24 mouse cellular contexts compared by ENCODE assay signal in genomic region chr12:36164126-36164791, GRCm38 (mm10). TPM values are rescaled to one million over a fixed set of nuclear protein-coding genes. Genes with fewer than 3 reads are reported as not detected.
DNase-seq lines count a peak whose midpoint lies in the region; ATAC-seq and TF ChIP-seq lines count a peak whose summit lies in the region.
"Had no signal": no experiment of that assay in that cellular context is flagged by ENCODE, and none has a peak within 500 bp of the region (broad histone marks: within the 10 kb centered on the region; RNA-seq: fewer than 3 reads in every experiment).

No protein-coding gene starts in this region.

- DNase-seq in heart, adult 11 months: peak; percentile 76
- DNase-seq in heart, postnatal 36 days: no peak
- peak; percentile 29 for DNase-seq in CH12.LX (ENCODE audit: extremely low read depth)
- DNase-seq in liver, embryonic 11.5 days (ENCODE audit: low spot score): no peak
- DNase-seq in kidney, adult 9 months: no peak
- no peak for DNase-seq in urinary bladder, postnatal 4 days (ENCODE audit: low spot score in 2 of 2)
- DNase-seq: adrenal gland, adult 2 months; adrenal gland, postnatal 25 days; B cell, adult 2 months; cerebellum, adult 2 months; cerebellum, postnatal 10 days; embryo, embryonic 11 days; gastrocnemius, postnatal 10 days; heart, adult 2 months; heart, postnatal 4 days had no signal

- H3K9ac ChIP-seq in CH12.LX (ENCODE audit: insufficient read depth, low read depth): no peak overlapping the region
- no peak overlapping the region for H3K9ac ChIP-seq in liver, embryonic 11.5 days (ENCODE audit: low read depth, low read length)
- no peak overlapping the region for H3K9ac ChIP-seq in liver, embryonic 15.5 days
- H3K9ac ChIP-seq in kidney, embryonic 15.5 days: no peak overlapping the region
- H3K9ac ChIP-seq: embryonic facial prominence, embryonic 15.5 days; hindbrain, embryonic 13.5 days had no signal

- intact Hi-C loops in heart, postnatal 36 days (cut with DNase I): no loop called here

- TF ChIP-seq RAD21 in CH12.LX (IDR thresholded peaks at IDR 0.05; ENCODE audit: low read depth, low read length): no peak

- H3K4me2 ChIP-seq in CH12.LX (ENCODE audit: insufficient read depth, low read depth, poor library complexity, severe bottlenecking): no peak overlapping the region
- H3K4me2 ChIP-seq in liver, embryonic 11.5 days: peak overlapping the region; percentile 16; the same call in 1 of the 2 replicates
- no peak overlapping the region for H3K4me2 ChIP-seq in liver, embryonic 15.5 days
- H3K4me2 ChIP-seq in kidney, embryonic 15.5 days: no peak overlapping the region
- H3K4me2 ChIP-seq: embryonic facial prominence, embryonic 15.5 days; heart, embryonic 11.5 days; hindbrain, embryonic 13.5 days had no signal

- TF ChIP-seq CTCF in CH12.LX (conservative IDR thresholded peaks at IDR 0.05 in 1 of 2, IDR thresholded peaks at IDR 0.05 in 1 of 2; ENCODE audit: low read depth in 2 of 2, low read length in 2 of 2): no peak

- dilution Hi-C loops in CH12.LX (cut with MboI; ENCODE audit: extremely low pct_ligation_motif_present, extremely low pct_unique_long_range_greater_than_20kb, low sequenced_read_pairs): no loop called here

- no peaks in the 10 kb centered on the region; the same call in 1 of the 2 replicates for H3K79me2 ChIP-seq in CH12.LX (replicated peaks; ENCODE audit: control insufficient read depth, extremely low read depth, insufficient read depth, poor library complexity, severe bottlenecking)

- TF ChIP-seq POLR2A in CH12.LX (IDR thresholded peaks at IDR 0.05; ENCODE audit: low read depth, low read length): no peak

- no peak overlapping the region for H3K4me3 ChIP-seq in CH12.LX (replicated peaks in 1 of 3; ENCODE audit: low read depth in 2 of 3, low read length in 2 of 3, poor library complexity in 1 of 3)
- no peak overlapping the region for H3K4me3 ChIP-seq in liver, embryonic 11.5 days (ENCODE audit: low read depth, low read length)
- no peak overlapping the region for H3K4me3 ChIP-seq in liver, embryonic 15.5 days (replicated peaks)
- H3K4me3 ChIP-seq in kidney, embryonic 15.5 days (replicated peaks): no peak overlapping the region
- H3K4me3 ChIP-seq: embryonic facial prominence, embryonic 15.5 days; erythroblast, embryonic 14.5 days; forebrain, embryonic 10.5 days; heart, adult 2 months; hindbrain, embryonic 13.5 days had no signal

- no peaks in the 10 kb centered on the region for H3K27me3 ChIP-seq in CH12.LX (replicated peaks)
- no peaks in the 10 kb centered on the region for H3K27me3 ChIP-seq in liver, embryonic 11.5 days (replicated peaks; ENCODE audit: control insufficient read depth, insufficient read depth, low read length)
- no peaks in the 10 kb centered on the region for H3K27me3 ChIP-seq in liver, embryonic 15.5 days
- no peaks in the 10 kb centered on the region for H3K27me3 ChIP-seq in kidney, embryonic 15.5 days
- H3K27me3 ChIP-seq: embryonic facial prominence, embryonic 15.5 days; hindbrain, embryonic 13.5 days had no signal

- no peak overlapping the region for H3K27ac ChIP-seq in CH12.LX (ENCODE audit: insufficient read depth, low read depth)
- peak overlapping the region; percentile 28; the same call in 1 of the 2 replicates for H3K27ac ChIP-seq in liver, embryonic 11.5 days (ENCODE audit: low read depth, low read length)
- no peak overlapping the region for H3K27ac ChIP-seq in liver, embryonic 15.5 days (replicated peaks)
- H3K27ac ChIP-seq in kidney, embryonic 15.5 days: no peak overlapping the region
- H3K27ac ChIP-seq: embryonic facial prominence, embryonic 15.5 days; forebrain, embryonic 10.5 days; heart, adult 2 months; hindbrain, embryonic 13.5 days; hindbrain, postnatal 0 days had no signal

- H3K9me3 ChIP-seq in CH12.LX (replicated peaks; ENCODE audit: low read length): no peaks in the 10 kb centered on the region
- no peaks in the 10 kb centered on the region for H3K9me3 ChIP-seq in liver, embryonic 11.5 days (ENCODE audit: control insufficient read depth, low read length)
- H3K9me3 ChIP-seq in liver, embryonic 15.5 days (replicated peaks): no peaks in the 10 kb centered on the region
- H3K9me3 ChIP-seq in kidney, embryonic 15.5 days (replicated peaks): no peaks in the 10 kb centered on the region
- H3K9me3 ChIP-seq: embryonic facial prominence, embryonic 15.5 days; forebrain, embryonic 10.5 days; hindbrain, embryonic 13.5 days had no signal

- peak; percentile 71 for ATAC-seq in liver, embryonic 11.5 days (replicated peaks; ENCODE audit: low FRiP score)
- peak; percentile 47; the same call in 1 of the 2 replicates for ATAC-seq in liver, embryonic 15.5 days (ENCODE audit: insufficient read depth)
- ATAC-seq in kidney, embryonic 15.5 days (replicated peaks; ENCODE audit: low FRiP score): no peak
- ATAC-seq: forebrain, embryonic 14.5 days; hindbrain, postnatal 0 days had no signal

- in situ Hi-C loops in CH12.LX (cut with MboI; ENCODE audit: low pct_ligation_motif_present, low pct_unique_long_range_greater_than_20kb, low sequenced_read_pairs): no loop called here

- no peak for TF ChIP-seq EP300 in CH12.LX (IDR thresholded peaks at IDR 0.05; ENCODE audit: low read length)

- peaks cover 7 to 22% of the 10 kb centered on the region in 2 experiments for H3K4me1 ChIP-seq in CH12.LX (ENCODE audit: control insufficient read depth in 1 of 2, insufficient read depth in 2 of 2)
- H3K4me1 ChIP-seq in liver, embryonic 11.5 days (replicated peaks; ENCODE audit: control insufficient read depth, insufficient read depth, low read length): peaks cover 17% of the 10 kb centered on the region
- peaks cover 23% of the 10 kb centered on the region for H3K4me1 ChIP-seq in liver, embryonic 15.5 days (replicated peaks)
- H3K4me1 ChIP-seq in kidney, embryonic 15.5 days: 0 out of 2 replicates have a peak, but pooled peaks cover 5% of the 10 kb centered on the region

- peaks cover 0 to 31% of the 10 kb centered on the region in 2 experiments for H3K36me3 ChIP-seq in CH12.LX (replicated peaks in 1 of 2; ENCODE audit: control insufficient read depth in 1 of 2, insufficient read depth in 1 of 2, low read length in 1 of 2)
- H3K36me3 ChIP-seq in liver, embryonic 11.5 days (ENCODE audit: control insufficient read depth, insufficient read depth, low read length): no peaks in the 10 kb centered on the region; the same call in 1 of the 2 replicates
- H3K36me3 ChIP-seq in liver, embryonic 15.5 days (replicated peaks): 0 out of 2 replicates have a peak, but pooled peaks cover 8% of the 10 kb centered on the region
- H3K36me3 ChIP-seq in kidney, embryonic 15.5 days: peaks cover 6% of the 10 kb centered on the region; the same call in 1 of the 2 replicates

- 45% methylated on average over 7 of the region's 7 CpGs for WGBS in liver, embryonic 11.5 days
- 18% methylated on average over 7 of the region's 7 CpGs for WGBS in liver, embryonic 15.5 days (ENCODE audit: insufficient replicate concordance)
- WGBS in kidney, embryonic 15.5 days: 82% methylated on average over 7 of the region's 7 CpGs

TF ChIP-seq in CH12.LX, 34 proteins besides CTCF, POLR2A, EP300 and RAD21:
- TF ChIP-seq E2F4 (IDR thresholded peaks at IDR 0.05; ENCODE audit: insufficient replicate concordance, low read depth, low read length) (no peak), MAZ (IDR thresholded peaks at IDR 0.05; ENCODE audit: low read depth, low read length) (no peak), ZC3H11A (IDR thresholded peaks at IDR 0.05; ENCODE audit: low read depth, low read length) (no peak), NRF1 (IDR thresholded peaks at IDR 0.05; ENCODE audit: low read depth, low read length) (no peak), ZNF384 (IDR thresholded peaks at IDR 0.05; ENCODE audit: low read depth, low read length) (peak; percentile 86), MAFK (IDR thresholded peaks at IDR 0.05; ENCODE audit: insufficient replicate concordance, low read length) (no peak), MAX (IDR thresholded peaks at IDR 0.05; ENCODE audit: low read length) (no peak), USF2 (conservative IDR thresholded peaks at IDR 0.05; ENCODE audit: low read depth, low read length) (no peak), ZKSCAN1 (IDR thresholded peaks at IDR 0.05; ENCODE audit: borderline replicate concordance, low read depth, low read length) (no peak)

RNA-seq across cellular contexts. Expression of gene Bzw2, which starts 6.4 kb away (rescaled TPM):
- 100 to 1,000 TPM; 170 to 180 TPM for total RNA-seq in heart, postnatal 36 days (2021)
- 161 and 192 TPM in 2 replicates for total RNA-seq in CH12.LX (2012; rRNA removed)
- total RNA-seq in CH12.LX (2014; rRNA removed): 412 and 424 TPM in 2 replicates
- polyA plus RNA-seq in CH12.LX (2012; ENCODE audit: insufficient read length, low read depth): 254 and 275 TPM in 2 replicates
- polyA plus RNA-seq in liver, embryonic 11.5 days (2014; fragmentation: Nextera tagmentation; extraction: Ambion mirVana): 181 and 200 TPM in 2 replicates
- 33.9 and 39.1 TPM in 2 replicates for polyA plus RNA-seq in liver, embryonic 15.5 days (2015; fragmentation: Nextera tagmentation; extraction: Ambion mirVana)
- polyA plus RNA-seq in kidney, embryonic 15.5 days (2015; fragmentation: Nextera tagmentation; extraction: Ambion mirVana): 221 and 225 TPM in 2 replicates

RNA-seq across cellular contexts. Expression of gene Ankmy2, which starts 7.3 kb away (rescaled TPM):
- total RNA-seq in heart, postnatal 36 days (2021): 10 to 100 TPM; 14.5 to 17.2 TPM
- total RNA-seq in CH12.LX (2012; rRNA removed): 13.8 and 14.8 TPM in 2 replicates
- total RNA-seq in CH12.LX (2014; rRNA removed): 19.1 and 20.9 TPM in 2 replicates
- 16.7 and 16.8 TPM in 2 replicates for polyA plus RNA-seq in CH12.LX (2012; ENCODE audit: insufficient read length, low read depth)
- 24.2 TPM in 2 replicates for polyA plus RNA-seq in liver, embryonic 11.5 days (2014; fragmentation: Nextera tagmentation; extraction: Ambion mirVana)
- 7.1 and 7.4 TPM in 2 replicates for polyA plus RNA-seq in liver, embryonic 15.5 days (2015; fragmentation: Nextera tagmentation; extraction: Ambion mirVana)
- 36.3 and 36.9 TPM in 2 replicates for polyA plus RNA-seq in kidney, embryonic 15.5 days (2015; fragmentation: Nextera tagmentation; extraction: Ambion mirVana)

Comparison
In these comparisons a context has a peak if more than half of its experiments do, and no peak if none do; other contexts are left out.
1. DNase-seq: peak in heart, adult 11 months (single experiment) and CH12.LX (single experiment); none in heart, postnatal 36 days (0 of 2), liver, embryonic 11.5 days (single experiment), kidney, adult 9 months (single experiment) and urinary bladder, postnatal 4 days (0 of 2).